Mouse (Mus musculus) adrenal gland, postnatal 36 days (tissue): ENCODE data around the gene Ercc1. TPM values are rescaled to one million over a fixed set of nuclear protein-coding genes. Genes with fewer than 3 reads are reported as not detected.
A peak's percentile ranks its signal among the peaks of the same experiment; 100 is the strongest.

Experiments used
- DNase-seq, 2 experiments: peaks; one replicate each; pipeline ENCODE4 v3.0.0; 2021; ENCODE audit warnings: mixed read lengths in 1 of 2
- total RNA-seq, 2 experiments: library from RNA; stranded (reverse); gene quantifications; 2 replicates each; pipeline ENCODE4 v1.2.3; 2021

Ercc1 gene
- total RNA-seq, 2 experiments from 2014 or later: 33.0 to 38.8 TPM

DNA sequence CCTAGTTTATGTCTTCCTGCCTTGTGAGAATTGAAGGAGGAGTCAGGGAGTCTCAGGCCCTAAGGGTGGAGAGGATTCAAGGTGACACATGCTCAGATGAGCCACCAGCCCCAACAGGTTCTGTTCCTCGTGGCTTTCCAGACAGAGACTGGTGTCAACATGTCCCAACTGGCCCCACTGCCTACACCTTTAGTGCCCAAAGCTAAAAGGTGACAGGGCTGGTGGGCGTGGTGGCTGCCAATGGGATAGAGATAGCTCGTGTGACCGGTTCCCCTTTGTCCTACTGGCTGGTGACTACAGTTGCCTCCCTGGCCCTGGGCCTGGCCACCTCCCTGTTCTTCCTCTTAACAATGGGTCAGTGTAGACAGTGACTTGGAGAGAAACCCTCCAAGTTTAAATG lies 20.8 kb downstream of the Ercc1 start:
- DNase-seq: no peak

DNA sequence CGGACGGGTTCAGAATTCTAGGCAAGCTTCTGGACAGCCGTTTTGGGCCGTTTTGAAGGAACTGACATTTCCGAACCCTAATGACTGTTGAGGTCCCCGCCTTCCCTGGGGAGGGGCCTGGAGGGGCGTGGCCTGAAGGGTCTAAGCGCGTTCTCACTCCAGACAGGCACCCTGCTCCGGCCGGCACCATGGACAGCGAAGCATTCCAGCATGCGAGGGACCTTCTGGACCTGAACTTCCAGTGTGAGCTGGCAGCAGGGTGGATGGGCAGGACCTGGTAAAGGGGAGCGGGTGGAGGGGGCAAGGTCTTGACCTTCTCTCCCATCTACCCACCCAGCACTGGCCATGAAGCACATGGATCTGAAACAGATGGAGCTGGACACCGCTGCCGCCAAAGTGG lies 23.8 kb downstream of the Ercc1 start:
- peak; percentile 82 to 89 for DNase-seq

- DNase-seq: peak; percentile 62 to 80
These were observed 25.3 kb downstream of the Ercc1 start for GRCm38 (mm10) chr7:19369823-19370425.

GRCm38 (mm10) chr7:19373367-19373766 lies 28.8 kb downstream of the Ercc1 start:
- no peak for DNase-seq

GRCm38 (mm10) chr7:19375368-19375767 lies 30.8 kb downstream of the Ercc1 start:
- no peak for DNase-seq

DNA sequence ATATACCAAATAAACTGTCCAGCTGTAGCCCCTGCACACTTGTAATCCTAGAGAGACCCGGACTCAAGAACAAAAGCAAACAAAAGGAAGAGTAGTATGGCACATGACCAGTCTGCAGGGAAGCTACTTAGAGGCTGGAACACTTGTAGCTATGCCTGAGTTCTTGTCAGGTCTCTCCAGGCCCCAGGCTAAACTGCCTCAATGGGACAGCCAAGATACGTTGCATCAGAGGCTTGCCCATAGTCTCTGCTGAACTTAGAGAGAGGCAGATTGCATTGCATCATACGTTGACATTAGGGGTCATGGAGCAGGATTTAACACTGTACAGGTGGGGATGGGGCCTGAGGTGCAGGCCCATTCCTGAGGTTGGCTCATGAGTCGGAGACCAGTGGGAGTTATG lies 31.4 kb downstream of the Ercc1 start:
- DNase-seq: no peak

GRCm38 (mm10) chr7:19378049-19378448 lies 33.5 kb downstream of the Ercc1 start:
- DNase-seq: no peak

GRCm38 (mm10) chr7:19381377-19382165 lies 37.0 kb downstream of the Ercc1 start, which contains the start of gene Ercc2:
Ercc2 (plus strand) TSS chr7:19382010.
- peak; percentile 99 to 100 for DNase-seq

- DNase-seq: peak; percentile 46 to 56
These were observed 37.6 kb downstream of the Ercc1 start for GRCm38 (mm10) chr7:19382166-19382541.

GRCm38 (mm10) chr7:19383708-19384107 lies 39.1 kb downstream of the Ercc1 start:
- peak; percentile 28 to 51 for DNase-seq

DNA sequence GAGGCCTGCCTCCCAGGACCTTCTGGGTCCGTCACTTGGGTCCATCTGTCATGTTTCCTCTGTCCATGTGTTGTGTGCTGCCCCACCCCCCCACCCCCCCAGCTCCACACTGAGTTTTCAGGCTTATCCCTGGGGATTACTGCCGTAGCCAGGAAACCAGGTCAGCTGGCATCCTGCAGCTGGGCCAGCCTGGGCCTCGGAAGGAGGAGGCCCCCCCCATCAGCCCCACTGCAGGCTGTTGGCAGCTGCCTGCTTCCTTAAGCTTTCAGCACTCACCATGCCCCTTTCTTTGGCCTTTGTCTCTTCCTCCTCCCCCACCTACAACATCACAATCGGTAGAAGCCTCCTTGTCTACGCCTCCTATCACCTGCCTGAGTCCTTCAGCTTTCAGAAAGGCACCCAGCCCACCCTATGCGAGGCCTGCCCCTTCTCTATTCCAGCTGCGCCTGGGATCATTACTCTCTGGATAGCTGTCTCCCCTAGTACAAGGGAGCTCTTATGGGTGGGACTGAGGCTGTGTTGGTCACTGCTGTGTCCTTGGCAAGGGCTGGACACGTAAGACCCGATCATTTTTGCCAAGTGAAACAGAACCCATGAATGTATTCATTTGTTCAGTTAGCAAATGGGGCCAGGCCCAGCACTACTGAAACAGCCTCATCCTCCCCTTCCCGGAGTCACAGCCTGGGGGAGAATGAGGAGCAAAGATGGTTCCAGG lies 44.3 kb downstream of the Ercc1 start:
- DNase-seq: peak in 1 of 2 experiments; percentile 44

GRCm38 (mm10) chr7:19394484-19394883 lies 49.9 kb downstream of the Ercc1 start:
- DNase-seq: no peak

GRCm38 (mm10) chr7:19399496-19400280 lies 55.1 kb downstream of the Ercc1 start:
- peak; percentile 79 to 88 for DNase-seq

DNA sequence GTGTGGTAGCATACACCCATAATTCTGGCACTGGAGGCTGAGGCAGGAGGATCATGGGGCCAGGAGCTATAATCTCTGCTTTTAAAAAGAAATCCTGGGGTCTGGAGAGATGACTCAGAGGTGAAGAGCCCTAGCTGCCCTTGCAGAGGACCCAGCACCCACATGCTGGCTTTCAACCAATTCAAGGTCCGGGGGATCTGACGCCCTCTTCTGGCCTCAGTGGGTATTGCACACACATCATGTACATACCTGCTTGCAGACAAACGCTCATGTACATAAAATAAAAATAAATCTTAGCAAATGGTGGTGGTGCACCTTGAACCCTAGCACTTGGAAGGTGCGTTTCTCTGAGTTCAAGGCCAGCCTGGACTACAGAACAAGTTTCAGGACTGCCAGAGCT lies 56.4 kb downstream of the Ercc1 start:
- no peak for DNase-seq

- DNase-seq: no peak
These were observed 58.0 kb downstream of the Ercc1 start for GRCm38 (mm10) chr7:19402535-19403112.

- DNase-seq: peak; percentile 61 to 72
These were observed 59.2 kb downstream of the Ercc1 start, which contains the start of gene Klc3 for GRCm38 (mm10) chr7:19403731-19404296. Klc3 (minus strand) TSS chr7:19404104.

DNA sequence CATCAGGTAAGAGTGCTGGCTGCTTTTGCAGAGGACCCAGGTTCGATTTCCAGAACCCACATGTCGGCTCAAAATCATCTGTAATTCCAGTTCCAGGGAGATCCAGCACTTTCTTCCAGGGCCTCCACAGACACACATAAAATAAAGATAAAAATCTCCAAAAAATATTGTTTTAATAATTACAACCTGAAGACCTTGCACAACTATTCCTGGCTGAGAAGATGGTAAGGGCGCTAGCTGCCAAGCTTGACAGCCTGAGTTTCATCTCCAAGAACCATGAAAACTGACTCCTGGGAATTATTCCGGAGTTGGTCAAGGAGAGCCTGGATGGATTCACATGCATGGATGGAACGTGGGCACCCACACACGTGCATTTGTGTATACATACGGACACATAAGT lies 59.9 kb downstream of the Ercc1 start, which contains the start of gene Ckm:
TSS of gene Ckm (plus strand) at position 301 of the 400 bp plus-strand sequence.
- DNase-seq: no peak

DNA sequence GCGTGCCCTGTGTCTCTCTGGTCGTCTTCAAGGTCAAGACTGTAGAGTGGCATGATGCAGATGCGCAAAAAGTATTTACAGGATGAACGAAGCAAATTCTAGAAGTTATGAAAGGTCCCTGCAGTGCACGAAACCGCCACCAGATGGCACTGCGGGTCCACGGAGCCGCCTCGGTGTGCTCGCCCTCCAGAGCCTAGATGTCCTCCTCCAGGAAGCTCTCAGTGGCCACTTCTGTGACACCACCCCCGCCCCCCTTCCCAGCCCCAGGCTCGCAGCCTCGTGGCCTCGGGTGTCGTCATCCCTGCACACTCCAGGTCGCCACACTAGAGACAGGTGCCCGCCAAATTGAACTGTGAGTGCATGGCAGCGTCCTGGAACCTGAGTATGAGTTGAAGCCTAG lies 60.8 kb downstream of the Ercc1 start:
- DNase-seq: peak; percentile 82 to 88
